In the genomic region with DNA sequence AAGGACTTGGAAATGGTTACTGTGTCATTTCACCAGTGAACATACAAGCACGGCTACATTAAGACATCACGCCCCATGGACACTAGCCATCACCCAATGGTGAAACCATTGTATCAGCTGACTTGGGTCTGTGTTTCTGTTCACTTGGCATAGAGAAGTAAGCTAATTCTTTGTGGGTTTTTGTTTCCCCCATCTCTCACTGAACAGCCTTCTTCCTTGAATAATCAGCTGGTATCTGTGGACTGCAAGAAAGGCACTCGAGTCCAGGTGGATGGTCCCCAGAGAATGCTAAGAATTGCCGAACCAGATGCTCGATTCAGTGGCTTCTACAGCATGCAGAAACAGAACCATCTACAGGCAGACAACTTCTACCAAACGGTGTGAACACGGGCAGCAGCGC, we compare ENCODE assay signal across 1 mouse cellular context.
TF ChIP-seq lines count a peak whose summit lies in the region.

No protein-coding gene starts in this region.

TF ChIP-seq in CH12.LX, 34 proteins besides CTCF, POLR2A, EP300 and RAD21 (continued from another document):
- TF ChIP-seq USF1 (IDR thresholded peaks at IDR 0.05; ENCODE audit: low read depth, low read length): peak; percentile 4; the same call in 1 of the 2 replicates
- TF ChIP-seq BHLHE40 (IDR thresholded peaks at IDR 0.05; ENCODE audit: low read depth, low read length): no peak; the same call in 1 of the 2 replicates
- no peak for TF ChIP-seq CHD1 (IDR thresholded peaks at IDR 0.05; ENCODE audit: low read depth, low read length)
- peak; percentile 28 for TF ChIP-seq SMC3 (IDR thresholded peaks at IDR 0.05; ENCODE audit: low read depth, low read length)
- TF ChIP-seq NELFE (IDR thresholded peaks at IDR 0.05; ENCODE audit: low read depth, low read length): no peak
- TF ChIP-seq TCF12 (IDR thresholded peaks at IDR 0.05; ENCODE audit: low read depth, low read length): peak; percentile 76; the same call in 1 of the 2 replicates
- no peak for TF ChIP-seq E2F4 (IDR thresholded peaks at IDR 0.05; ENCODE audit: insufficient replicate concordance, low read depth, low read length)
- TF ChIP-seq USF2 (conservative IDR thresholded peaks at IDR 0.05; ENCODE audit: low read depth, low read length): 0 out of 2 replicates have a peak, but pooled peaks have one; percentile 14
- peak; percentile 55; the same call in 1 of the 2 replicates for TF ChIP-seq TBP (conservative IDR thresholded peaks at IDR 0.05; ENCODE audit: low read depth, low read length)
- TF ChIP-seq POLR2AphosphoS2 (IDR thresholded peaks at IDR 0.05; ENCODE audit: low read depth, low read length): no peak
